Mouse (Mus musculus): ENCODE data around the gene Gm17374. TPM values are rescaled to one million over a fixed set of nuclear protein-coding genes. Genes with fewer than 3 reads are reported as not detected.
A peak's percentile ranks its signal among the peaks of the same experiment; 100 is the strongest.
"Not testable (repeated sequence)": the region's sequence is repeated elsewhere in the genome, so short reads cannot be mapped to it uniquely, and the experiment has no call there.

Gm17374 gene
- not detected in 2 replicates for polyA plus RNA-seq (2012; rRNA removed)

- not testable (repeated sequence) for DNase-seq (ENCODE audit: low read depth, low spot score)
- 90% methylated on average over 4 of the region's 4 CpGs for WGBS
Measured at GRCm38 (mm10) chr2:140151743-140152142, at the start of gene Gm17374. Gene Gm17374 (plus strand): TSS chr2:140152043.

DNA sequence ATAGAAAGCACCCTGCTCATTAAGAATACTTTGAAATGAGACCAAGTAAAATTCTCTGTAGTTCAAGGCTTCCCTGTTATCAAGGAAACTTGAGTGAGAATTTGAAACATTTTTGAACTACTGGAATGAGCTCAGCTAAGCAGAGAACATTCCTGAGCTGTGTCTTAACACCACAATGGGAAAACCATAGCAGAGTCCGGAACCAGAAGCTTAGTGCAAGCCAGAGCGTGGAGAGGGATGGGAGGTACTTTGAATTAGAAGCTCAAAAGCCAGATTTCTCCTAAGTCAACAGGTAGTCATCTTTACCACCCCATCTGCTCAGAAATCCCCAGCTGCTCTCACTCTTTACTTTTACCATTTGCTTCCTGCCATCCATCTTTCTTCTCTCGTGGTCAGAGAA lies 46.9 kb upstream of the Gm17374 start:
- no peak for DNase-seq (ENCODE audit: low read depth, low spot score)
- 65% methylated on average over 3 of the region's 3 CpGs for WGBS

DNA sequence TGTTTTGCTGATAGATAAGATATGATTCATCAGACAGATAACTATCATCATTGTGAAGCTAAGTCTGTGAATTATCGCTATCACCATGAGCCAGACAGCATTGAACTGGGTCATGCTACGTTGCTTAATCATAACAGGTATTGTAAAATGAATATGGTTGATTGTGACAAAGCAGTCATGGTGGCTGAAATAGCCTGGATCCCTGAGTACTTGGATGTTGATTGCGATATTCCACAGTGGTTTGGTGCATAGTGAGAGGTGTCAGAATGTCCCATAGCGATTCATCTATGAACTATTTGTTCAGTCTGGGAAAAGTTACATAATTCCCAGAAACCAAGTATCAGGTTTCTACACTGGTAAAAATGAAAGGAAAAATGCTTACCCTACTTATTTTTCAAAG lies 44.2 kb upstream of the Gm17374 start:
- DNase-seq (ENCODE audit: low read depth, low spot score): no peak

DNA sequence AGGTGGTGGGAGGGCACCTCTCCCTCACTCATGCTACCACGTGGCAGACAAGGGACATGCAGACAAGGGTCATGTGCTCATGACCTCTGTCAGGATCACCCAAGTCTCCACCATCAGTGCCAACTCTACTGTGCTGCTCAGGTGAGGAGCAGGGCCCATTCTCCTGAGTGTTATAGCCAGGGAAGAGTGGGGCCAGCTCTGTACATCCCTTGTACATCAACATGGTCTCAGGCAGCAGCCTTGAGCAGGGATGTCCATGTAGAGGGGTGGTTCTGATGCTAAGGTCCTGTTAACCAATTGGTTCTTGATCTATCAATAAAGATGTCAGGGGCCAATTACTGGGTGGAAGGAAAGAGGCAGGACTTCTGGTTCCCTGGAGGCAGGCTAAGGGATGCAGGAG lies 42.9 kb upstream of the Gm17374 start:
- 22% methylated on average over 1 of the region's 1 CpGs for WGBS
- no peak for DNase-seq (ENCODE audit: low read depth, low spot score)

More for the DNA sequence above, 44.2 kb upstream of the Gm17374 start:
- WGBS: 81% methylated on average over 4 of the region's 4 CpGs

DNA sequence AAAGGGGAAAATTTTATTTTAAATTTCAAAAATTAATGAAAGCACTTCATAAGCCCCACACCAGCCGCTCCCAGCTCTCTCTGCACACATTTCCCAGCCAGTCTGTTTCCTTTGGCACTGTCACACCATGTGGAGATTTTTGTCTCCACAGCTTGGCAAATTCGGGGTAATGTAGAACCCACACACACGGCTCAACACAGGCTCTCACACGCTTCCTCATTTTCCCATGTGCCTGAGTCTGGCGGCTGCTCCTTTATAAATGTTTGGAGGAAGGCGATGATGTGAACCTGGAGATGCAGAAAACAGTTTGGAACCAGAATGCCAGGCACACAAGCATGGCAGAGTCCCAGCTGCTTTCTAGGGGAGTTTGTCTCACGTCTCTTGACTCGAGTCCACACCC lies 38.0 kb upstream of the Gm17374 start:
- DNase-seq (ENCODE audit: low read depth, low spot score): no peak
- 87% methylated on average over 8 of the region's 8 CpGs for WGBS

- no peak for DNase-seq (ENCODE audit: low read depth, low spot score)
- 92% methylated on average over 2 of the region's 2 CpGs for WGBS
Measured at GRCm38 (mm10) chr2:140125516-140125915, 26.3 kb upstream of the Gm17374 start.

DNA sequence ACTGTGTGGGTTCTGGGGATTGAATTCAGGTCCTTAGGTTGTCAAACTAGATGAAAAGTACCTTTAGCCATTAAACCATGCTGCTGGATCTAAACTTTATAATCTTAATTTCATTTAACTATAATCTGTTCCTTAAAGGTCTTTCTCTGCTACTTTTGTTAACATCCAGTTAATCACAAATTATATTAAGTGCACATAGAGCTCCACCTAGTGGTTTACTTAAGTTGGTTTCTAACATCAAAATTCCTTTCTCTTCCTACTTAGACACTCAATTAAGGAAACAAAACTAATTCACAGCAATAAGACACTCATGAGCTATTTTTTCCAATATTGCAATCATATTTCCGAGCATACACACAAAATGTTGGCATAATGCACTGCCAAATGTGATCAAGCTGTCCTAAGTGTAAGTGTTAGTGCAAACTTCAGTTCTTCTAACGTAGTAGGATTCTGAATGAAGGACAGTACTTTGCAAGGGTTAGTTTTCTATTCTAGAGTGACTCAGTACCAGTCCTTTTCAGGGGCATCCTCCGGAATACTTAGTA lies 7.4 kb downstream of the Gm17374 start:
- WGBS: 77% methylated on average over 3 of the region's 3 CpGs
- peak; percentile 13 for DNase-seq (ENCODE audit: low read depth, low spot score)

DNA sequence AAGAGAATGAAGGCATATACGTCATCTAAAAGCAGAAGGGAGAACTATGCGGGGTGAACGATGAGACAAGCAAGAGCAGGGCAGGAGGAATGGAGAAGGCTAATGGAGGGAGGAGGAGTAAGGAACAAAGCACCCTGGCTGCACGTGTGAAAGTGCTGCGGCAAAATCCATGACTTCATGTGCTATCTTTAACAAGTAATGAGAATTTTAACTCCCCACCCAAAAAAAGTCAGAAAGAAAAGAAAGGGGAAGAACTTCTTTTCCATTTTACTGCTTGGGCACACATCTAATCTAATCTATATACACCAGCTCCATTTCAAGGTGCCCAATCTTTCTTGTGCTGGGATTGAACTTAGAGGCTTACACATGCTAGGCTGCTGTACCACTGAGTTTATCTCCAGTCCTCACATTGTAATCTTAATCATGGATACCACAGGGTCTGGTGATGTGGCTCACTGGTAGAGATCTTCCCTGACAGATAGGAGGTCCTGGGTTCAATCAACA lies 11.6 kb downstream of the Gm17374 start:
- DNase-seq (ENCODE audit: low read depth, low spot score): no peak
- WGBS: 92% methylated on average over 5 of the region's 5 CpGs

DNA sequence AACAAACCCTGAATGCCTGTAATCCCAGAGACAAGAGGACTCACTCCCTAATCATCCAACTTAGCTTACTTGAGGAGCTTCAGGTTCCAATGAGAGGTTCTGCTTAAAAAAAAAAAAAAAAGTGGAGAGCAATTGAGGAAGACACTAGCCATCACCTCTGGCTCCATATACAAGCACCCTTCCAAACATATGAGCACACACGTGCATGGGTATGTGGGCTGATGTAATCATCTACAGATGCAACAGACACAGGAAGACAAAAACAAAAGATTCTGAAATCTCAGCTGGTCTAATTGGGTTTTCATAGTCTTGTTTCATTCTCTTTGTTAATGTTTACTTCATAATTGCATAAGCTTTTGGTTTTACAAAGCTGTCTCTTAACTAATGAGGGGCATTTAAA lies 17.2 kb downstream of the Gm17374 start:
- DNase-seq (ENCODE audit: low read depth, low spot score): no peak
- WGBS: 58% methylated on average over 1 of the region's 1 CpGs

- WGBS: under 1% methylated on average over 43 of the region's 43 CpGs
- peak; percentile 91 for DNase-seq (ENCODE audit: low read depth, low spot score)
Measured at GRCm38 (mm10) chr2:140170127-140170802, 18.4 kb downstream of the Gm17374 start, which contains the start of the genes Esf1 and Ndufaf5. Gene Esf1 (minus strand): TSS chr2:140170564. Gene Ndufaf5 (plus strand): TSS chr2:140170649.

DNA sequence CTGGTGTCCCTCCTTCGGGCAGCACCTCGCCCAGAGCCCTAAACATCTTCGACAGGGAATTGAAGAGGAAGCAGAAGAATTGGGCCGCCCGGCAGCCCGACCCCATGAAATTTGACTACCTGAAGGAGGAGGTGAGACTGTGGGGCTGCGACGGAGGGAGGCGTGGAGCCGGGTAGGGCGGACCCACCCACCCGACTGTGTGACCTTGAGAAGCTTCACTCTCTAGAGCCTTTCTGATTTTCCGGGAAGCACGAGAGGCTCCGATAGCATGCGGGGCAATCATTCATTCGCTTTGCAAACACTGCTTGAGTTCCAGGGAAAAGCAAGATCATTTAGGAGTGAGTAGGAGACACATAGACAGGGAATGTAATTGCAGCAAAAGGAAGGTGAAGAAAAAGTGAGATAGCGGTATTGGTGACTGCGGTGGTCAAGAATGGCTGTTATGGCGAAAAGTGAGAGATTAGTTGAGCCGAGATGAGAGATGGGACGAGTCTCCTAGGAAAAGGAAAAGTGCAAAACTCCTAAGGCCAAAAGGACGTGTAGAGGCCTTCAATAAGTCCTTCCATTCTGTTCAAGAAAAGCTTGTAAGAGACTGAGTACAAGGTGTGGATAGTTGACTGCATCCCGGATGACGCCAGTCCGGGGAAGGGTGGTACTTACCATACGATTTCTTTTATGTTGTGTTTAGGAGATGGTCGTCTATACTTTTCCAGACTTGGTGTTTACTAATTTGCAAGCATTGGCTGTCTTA lies 19.1 kb downstream of the Gm17374 start:
- peak; percentile 16 for DNase-seq (ENCODE audit: low read depth, low spot score)

GRCm38 (mm10) chr2:140185685-140186210 lies 33.9 kb downstream of the Gm17374 start:
- 93% methylated on average over 3 of the region's 3 CpGs for WGBS
- not testable (repeated sequence) for DNase-seq (ENCODE audit: low read depth, low spot score)

More for the DNA sequence above, 19.1 kb downstream of the Gm17374 start:
- WGBS: 4% methylated on average over 28 of the region's 28 CpGs

GRCm38 (mm10) chr2:140200713-140201112 lies 48.9 kb downstream of the Gm17374 start:
- 71% methylated on average over 2 of the region's 2 CpGs for WGBS
- no peak for DNase-seq (ENCODE audit: low read depth, low spot score)

DNA sequence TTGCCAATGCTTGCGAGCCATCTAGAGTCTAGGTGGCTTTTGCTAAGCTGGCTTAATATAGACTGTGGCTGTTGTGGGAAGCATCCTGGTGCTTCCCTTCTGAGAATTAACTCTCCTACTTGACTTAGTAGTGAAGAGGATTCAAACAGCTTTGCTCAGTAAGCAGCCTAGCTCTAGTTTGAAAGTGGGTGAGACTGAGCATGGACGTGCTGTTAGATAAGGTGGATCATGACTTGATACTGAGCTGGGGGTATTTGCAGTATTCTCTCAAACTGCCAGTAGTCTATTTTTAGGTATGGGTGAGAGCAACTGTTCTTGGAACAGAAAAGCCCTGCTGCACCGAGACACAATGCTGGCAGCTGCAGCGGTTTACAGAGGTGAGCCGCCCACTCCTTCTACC lies 50.7 kb downstream of the Gm17374 start:
- WGBS: 83% methylated on average over 5 of the region's 5 CpGs
- DNase-seq (ENCODE audit: low read depth, low spot score): no peak

Other genes starting within 250 kb of the Gm17374 start
- 2.1 and 2.4 TPM in 2 replicates for gene Tasp1, start 85.2 kb upstream of the Gm17374 start, polyA plus RNA-seq (2012; rRNA removed)
- gene Esf1, start 18.5 kb downstream of the Gm17374 start, polyA plus RNA-seq (2012; rRNA removed): 0.68 and 0.80 TPM in 2 replicates
- gene Ndufaf5, start 18.6 kb downstream of the Gm17374 start, polyA plus RNA-seq (2012; rRNA removed): 5.0 and 5.4 TPM in 2 replicates
- gene Sel1l2, start 237.7 kb downstream of the Gm17374 start, polyA plus RNA-seq (2012; rRNA removed): not detected in 2 replicates
- gene Macrod2, start 243.3 kb downstream of the Gm17374 start, polyA plus RNA-seq (2012; rRNA removed): 1.9 and 2.3 TPM in 2 replicates

Data from large intestine, adult 2 months (tissue).